Mouse (Mus musculus): Measurements from ENCODE around the gene Gm4216.
"Not testable (repeated sequence)": the region's sequence is repeated elsewhere in the genome, so short reads cannot be mapped to it uniquely, and the experiment has no call there.

The Gm4216 gene

DNA sequence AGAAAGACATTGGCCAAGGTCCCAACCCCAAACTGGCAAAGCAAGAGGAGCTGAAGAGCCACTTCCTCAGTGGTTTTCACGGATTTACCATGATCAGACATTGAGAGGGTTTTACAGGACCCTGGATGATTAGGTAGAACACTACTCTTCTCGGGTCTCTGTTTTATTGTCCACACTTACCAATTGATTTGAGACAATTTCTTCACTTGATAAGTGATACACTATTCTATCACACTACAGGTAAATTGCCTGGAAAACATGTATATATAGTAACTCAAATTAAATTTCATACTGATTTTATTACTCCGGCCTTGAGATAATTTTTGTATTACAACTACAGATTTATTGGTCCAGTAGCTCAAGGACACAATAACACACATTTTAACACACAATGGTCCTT, at the start of gene Gm4216:
Gm4216 (minus strand) TSS at position 101 of the 400 bp plus-strand sequence.
- DNase-seq, result not testable (repeated sequence)

GRCm38 (mm10) chr7:23067356-23067755, 47.6 kb upstream of the Gm4216 start, which contains the start of gene Gm8720:
Gm8720 (minus strand) TSS chr7:23067456.
- DNase-seq, result not testable (repeated sequence)

- not testable (repeated sequence) for DNase-seq
Observed at GRCm38 (mm10) chr7:23055240-23055639, 35.5 kb upstream of the Gm4216 start, which contains the start of gene Vmn1r163. Vmn1r163 (plus strand) TSS chr7:23055540.

DNA sequence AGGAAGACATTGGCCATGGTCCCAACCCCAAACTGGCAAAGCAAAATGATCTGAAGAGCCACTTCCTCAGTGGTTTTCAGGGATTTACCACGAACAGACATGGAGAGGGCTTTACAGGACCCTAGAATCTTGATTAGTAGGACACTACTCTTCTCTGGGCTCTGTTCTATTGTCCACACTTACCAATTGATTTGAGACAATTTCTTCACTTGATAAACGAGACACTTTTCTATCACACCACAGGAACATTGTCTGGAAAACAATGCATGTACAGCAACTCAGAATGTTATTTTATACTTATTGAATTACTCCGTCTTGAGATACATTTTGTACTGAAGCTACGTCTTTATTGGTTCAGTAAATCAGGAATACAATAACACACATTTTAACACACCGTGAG, 35.1 kb downstream of the Gm4216 start, which contains the start of gene Gm4214:
Gm4214 (minus strand) TSS at position 101 of the 400 bp plus-strand sequence.
- not testable (repeated sequence) for DNase-seq
